Mouse (Mus musculus): ENCODE data around the gene Il17rc.

The Il17rc gene

GRCm38 (mm10) chr6:113455007-113455406, 16.2 kb upstream of the Il17rc start:
- in situ Hi-C loops (cut with MboI, MseI) = no loop called here

- in situ Hi-C loops (cut with MboI, MseI) = no loop called here
Measured at GRCm38 (mm10) chr6:113457952-113458534, 13.2 kb upstream of the Il17rc start, which contains the start of gene Il17re. Il17re (plus strand) TSS chr6:113458484.

DNA sequence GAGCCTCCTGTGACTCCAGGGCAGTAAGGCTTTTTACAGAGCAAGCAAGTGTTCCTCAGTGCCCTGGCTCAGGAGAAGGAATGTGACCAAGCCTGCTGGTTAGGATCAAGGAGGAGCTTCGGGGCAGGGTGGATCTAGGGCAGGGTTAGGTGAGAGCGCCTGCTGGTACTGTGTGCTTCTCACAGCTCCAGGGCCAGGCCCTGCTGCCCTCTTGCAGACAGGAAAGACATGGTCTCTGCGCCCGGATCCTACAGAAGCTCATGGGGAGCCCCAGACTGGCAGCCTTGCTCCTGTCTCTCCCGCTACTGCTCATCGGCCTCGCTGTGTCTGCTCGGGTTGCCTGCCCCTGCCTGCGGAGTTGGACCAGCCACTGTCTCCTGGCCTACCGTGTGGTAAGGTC, 12.6 kb upstream of the Il17rc start:
- in situ Hi-C loops (cut with MboI, MseI) = no loop called here

DNA sequence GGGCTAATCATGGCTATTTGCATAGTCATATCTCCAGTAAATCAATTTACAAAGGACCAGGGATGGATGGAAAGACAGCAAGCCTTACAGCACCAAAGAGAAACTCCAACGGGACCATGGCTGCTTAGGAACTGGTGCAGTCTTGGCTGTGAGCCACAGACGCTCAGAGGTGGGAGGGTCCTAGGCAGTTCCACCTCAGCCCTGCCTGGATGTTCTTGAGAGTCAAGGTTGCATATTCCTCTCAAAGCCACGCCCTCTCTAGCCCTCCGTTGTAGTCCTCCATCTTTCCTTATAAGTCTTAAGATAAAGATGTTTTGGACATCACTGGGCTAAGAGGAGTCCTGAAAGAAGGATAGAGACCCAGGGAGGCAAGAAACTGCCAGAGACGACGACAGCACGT, 7.2 kb upstream of the Il17rc start:
- in situ Hi-C loops (cut with MboI, MseI) = no loop called here

DNA sequence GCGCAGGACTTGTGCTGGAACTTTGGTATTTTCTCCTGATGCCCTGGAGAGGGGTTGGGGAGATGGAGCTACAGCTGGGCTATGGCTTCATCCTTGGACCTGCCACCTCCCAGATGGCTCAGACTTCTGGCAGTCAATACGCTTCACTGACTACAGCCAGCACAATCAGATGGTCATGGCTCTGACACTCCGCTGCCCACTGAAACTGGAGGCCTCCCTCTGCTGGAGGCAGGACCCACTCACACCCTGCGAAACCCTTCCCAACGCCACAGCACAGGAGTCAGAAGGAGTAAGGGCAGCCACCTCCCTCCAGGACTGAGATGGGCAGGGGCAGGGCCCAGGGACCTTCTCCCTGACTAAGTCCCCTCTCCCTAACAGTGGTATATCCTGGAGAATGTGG, 5.6 kb upstream of the Il17rc start:
- in situ Hi-C loops (cut with MboI, MseI) = no loop called here

GRCm38 (mm10) chr6:113468512-113468911, 2.7 kb upstream of the Il17rc start:
- in situ Hi-C loops (cut with MboI, MseI) = no loop called here

DNA sequence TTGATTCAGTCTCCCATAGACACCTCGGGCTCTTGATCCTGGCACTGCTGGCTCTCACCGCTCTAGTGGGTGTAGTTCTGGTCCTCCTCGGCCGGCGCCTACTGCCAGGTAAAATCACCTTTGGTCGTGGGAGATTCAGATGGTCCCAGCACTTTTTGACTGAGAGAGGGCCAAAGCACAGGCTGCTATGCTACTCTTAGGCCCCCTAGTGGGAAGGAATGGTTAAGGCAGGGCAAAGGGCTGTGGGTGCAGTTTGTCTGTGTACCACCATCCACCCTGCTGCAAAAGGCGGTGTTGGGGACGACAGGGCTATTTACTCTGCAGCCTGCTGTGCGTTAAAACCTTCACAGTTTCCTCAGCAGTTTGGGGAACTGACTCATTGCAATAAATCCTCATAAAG, 2.2 kb upstream of the Il17rc start:
- in situ Hi-C loops (cut with MboI, MseI) = no loop called here

DNA sequence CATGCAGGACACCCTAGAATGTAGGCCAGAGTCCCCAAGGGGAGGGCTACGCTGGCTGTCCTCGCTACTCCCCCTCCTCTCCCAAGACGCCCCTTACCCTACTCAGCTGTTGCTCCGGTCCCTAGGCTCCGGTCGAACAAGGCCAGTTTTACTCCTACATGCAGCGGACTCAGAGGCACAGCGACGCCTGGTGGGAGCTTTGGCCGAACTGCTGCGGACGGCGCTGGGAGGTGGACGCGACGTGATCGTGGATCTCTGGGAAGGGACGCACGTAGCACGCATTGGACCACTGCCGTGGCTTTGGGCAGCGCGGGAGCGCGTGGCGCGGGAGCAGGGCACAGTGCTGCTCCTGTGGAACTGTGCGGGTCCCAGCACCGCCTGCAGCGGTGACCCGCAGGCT, 1.8 kb upstream of the Il17rc start:
- in situ Hi-C loops (cut with MboI, MseI) = no loop called here

- in situ Hi-C loops (cut with MboI, MseI) = no loop called here
Measured at GRCm38 (mm10) chr6:113472061-113472460, 834 bp downstream of the Il17rc start.

DNA sequence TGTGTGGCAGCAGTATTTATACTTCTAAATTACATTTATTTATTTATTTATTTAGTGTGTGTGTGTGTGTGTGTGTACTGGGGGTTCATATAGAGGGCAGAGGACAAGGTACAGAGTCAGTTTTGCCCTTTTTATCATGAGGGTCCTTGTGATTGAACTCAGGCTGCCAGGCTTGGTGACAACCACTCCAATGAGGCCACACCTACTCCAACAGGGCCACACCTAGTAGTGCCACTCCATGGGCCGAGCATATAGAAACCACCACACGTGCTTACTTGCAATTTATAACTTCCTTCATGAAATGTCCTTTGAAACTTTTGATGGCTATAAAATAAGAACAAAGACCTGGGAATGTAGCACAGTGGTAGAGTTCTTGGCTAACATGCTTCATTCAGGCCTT, 2.0 kb downstream of the Il17rc start:
- in situ Hi-C loops (cut with MboI, MseI) = no loop called here

DNA sequence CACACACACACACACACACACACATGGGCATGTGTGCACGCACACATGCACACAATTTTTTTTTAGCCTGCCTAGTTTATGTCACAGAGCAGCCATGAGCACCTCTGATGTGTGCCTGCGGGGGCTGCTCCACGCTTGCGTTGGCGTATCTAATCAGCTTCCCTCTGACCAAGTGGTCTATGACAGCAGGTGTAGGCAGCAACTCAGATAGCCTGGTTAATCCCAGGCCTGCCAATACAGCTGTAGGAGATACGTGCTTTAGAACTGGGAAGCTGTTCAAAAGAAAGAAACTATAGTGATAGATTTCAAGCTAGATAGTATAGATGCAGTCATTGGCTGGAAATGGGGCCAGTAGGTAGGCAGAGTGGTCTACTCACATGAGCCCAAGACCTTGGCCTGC, 2.5 kb downstream of the Il17rc start:
- in situ Hi-C loops (cut with MboI, MseI) = no loop called here

DNA sequence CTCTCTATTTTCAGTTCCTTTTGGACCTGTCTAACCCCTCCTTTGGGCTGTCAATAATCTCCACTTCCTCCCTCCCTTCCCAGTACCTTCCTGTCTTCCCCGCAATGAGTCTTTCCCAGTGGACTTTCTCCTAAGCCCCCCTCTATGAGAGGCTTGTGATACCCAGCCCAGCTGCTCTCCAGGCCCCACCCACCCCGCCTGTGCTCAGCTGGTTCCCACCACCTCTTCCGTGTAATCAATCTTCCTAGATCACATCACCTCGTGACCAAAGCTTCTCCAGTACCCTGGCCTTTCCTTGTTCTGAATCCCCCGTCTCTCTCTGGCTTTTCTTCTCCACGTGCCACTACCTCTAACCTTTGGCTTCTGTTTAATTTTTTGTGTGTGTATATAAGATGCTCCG, 6.1 kb downstream of the Il17rc start:
- in situ Hi-C loops (cut with MboI, MseI) = no loop called here

- in situ Hi-C loops (cut with MboI, MseI) = no loop called here
Measured at GRCm38 (mm10) chr6:113478906-113479305, 7.7 kb downstream of the Il17rc start.

GRCm38 (mm10) chr6:113480555-113481373, 9.5 kb downstream of the Il17rc start:
- in situ Hi-C loops (cut with MboI, MseI) = no loop called here

DNA sequence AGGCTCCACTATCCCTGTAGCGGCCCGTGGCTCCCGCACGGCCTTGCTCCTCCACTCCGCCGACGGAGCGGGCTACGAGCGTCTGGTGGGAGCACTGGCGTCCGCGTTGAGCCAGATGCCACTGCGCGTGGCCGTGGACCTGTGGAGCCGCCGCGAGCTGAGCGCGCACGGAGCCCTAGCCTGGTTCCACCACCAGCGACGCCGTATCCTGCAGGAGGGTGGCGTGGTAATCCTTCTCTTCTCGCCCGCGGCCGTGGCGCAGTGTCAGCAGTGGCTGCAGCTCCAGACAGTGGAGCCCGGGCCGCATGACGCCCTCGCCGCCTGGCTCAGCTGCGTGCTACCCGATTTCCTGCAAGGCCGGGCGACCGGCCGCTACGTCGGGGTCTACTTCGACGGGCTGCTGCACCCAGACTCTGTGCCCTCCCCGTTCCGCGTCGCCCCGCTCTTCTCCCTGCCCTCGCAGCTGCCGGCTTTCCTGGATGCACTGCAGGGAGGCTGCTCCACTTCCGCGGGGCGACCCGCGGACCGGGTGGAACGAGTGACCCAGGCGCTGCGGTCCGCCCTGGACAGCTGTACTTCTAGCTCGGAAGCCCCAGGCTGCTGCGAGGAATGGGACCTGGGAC, 11.4 kb downstream of the Il17rc start:
- in situ Hi-C loops (cut with MboI, MseI) = no loop called here

DNA sequence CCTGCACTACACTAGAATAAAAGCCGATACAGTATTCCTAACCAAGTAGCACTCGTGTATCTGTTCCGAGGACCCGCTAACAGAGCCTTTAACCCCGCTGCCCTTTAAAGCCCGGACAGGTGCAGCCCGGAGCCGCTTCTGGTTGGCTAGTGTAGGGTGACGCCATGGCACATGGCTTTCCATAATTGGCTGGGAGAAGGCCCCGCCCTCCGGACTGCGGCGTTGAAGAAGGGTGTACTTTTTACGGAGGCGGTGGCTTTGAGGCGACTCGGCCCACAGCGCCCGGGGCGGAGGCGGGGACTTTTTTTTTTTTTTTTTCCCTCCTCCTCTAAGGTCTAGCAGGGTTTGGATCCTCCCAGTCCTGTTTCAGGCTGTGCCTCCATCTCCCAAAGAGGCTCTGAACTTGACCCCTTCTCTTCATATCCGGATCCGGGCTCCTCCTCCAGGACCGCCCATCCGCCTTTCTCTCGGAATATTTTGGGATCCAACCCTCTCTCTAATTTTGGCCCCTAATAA, 11.9 kb downstream of the Il17rc start, which contains the start of gene Creld1:
Gene Creld1, plus strand, starts transcription at position 198 of the 516 bp plus-strand sequence.
- in situ Hi-C loops (cut with MboI, MseI) = no loop called here

GRCm38 (mm10) chr6:113483729-113484128, 12.5 kb downstream of the Il17rc start:
- in situ Hi-C loops (cut with MboI, MseI) = no loop called here

- in situ Hi-C loops (cut with MboI, MseI) = no loop called here
Measured at GRCm38 (mm10) chr6:113487125-113487576, 15.9 kb downstream of the Il17rc start.

DNA sequence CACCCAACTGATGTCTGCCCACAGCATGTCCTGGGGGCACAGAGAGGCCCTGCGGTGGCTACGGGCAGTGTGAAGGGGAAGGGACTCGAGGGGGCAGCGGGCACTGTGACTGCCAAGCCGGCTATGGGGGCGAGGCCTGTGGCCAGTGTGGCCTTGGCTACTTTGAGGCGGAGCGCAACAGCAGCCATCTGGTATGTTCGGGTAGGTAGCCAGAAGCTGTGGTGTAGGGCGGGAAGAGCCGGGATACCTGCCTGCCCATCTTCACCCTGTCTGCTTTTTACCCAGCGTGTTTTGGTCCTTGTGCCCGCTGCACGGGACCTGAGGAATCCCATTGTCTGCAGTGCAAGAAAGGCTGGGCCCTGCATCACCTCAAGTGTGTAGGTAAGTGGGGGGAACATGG, 18.2 kb downstream of the Il17rc start:
- in situ Hi-C loops (cut with MboI, MseI) = no loop called here

GRCm38 (mm10) chr6:113492101-113492864, 21.1 kb downstream of the Il17rc start:
- in situ Hi-C loops (cut with MboI, MseI) = no loop called here

GRCm38 (mm10) chr6:113494258-113494788, 23.1 kb downstream of the Il17rc start:
- in situ Hi-C loops (cut with MboI, MseI) = no loop called here

All from T-helper 1 cell (primary cell).